Mouse (Mus musculus) heart, adult 2 months (tissue): ENCODE results near the gene Kcnip1.

Experiments used
- CTCF ChIP-seq: fragments of 200-600 bp; IDR thresholded peaks from 2 replicates; pipeline ENCODE4 v1.8.1; 2022; ENCODE audit warnings: antibody characterized with exemption, mild to moderate bottlenecking, moderate library complexity
- POLR2A ChIP-seq: fragments of 200-500 bp; IDR thresholded peaks from 2 replicates; pipeline ENCODE4 v1.6.1; 2011; ENCODE audit warnings: mild to moderate bottlenecking, low read depth, low read length, control low read depth; ENCODE audit not compliant: insufficient read depth

DNA sequence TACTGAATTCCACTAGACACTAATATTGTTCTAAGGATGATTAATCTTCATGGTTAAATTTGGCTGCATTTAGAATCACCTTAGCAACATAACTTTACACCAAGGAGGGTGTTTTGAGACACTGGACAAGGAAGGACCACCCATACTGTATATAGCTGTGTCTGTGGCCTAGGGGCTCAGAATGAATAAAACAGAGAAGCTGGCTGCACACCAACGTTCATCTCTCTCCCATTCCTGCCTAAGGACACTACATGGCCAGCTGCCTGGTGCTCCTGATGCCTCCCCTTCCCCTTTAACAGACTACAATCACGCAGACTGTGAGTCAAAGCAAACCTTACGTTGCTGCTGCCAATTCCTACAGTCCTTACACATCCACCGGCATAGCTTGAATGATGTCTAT lies 37.0 kb downstream of the Kcnip1 start:
- TF ChIP-seq POLR2A (no peak), CTCF (no peak)
